Mouse (Mus musculus): ENCODE data around the gene Tamm41. TPM values are rescaled to one million over a fixed set of nuclear protein-coding genes. Genes with fewer than 3 reads are reported as not detected.
A peak's percentile ranks its signal among the peaks of the same experiment; 100 is the strongest.

Gene Tamm41
- polyA plus RNA-seq, 1 experiment from 2014 or later, result 68.5 TPM

- no peak overlapping the region for H3K9ac ChIP-seq
- no peaks in the 10 kb centered on the region for H3K27me3 ChIP-seq
- H3K36me3 ChIP-seq (replicated peaks), result no peaks in the 10 kb centered on the region
- no peaks in the 10 kb centered on the region; the same call in 1 of the 2 replicates for H3K4me1 ChIP-seq
- no peaks in the 10 kb centered on the region for H3K9me3 ChIP-seq
- 60% methylated on average over 1 of the region's 2 CpGs for WGBS
- no peak overlapping the region for H3K27ac ChIP-seq
- no peak overlapping the region for H3K4me3 ChIP-seq (replicated peaks)
- no peak for ATAC-seq (ENCODE audit: low FRiP score)
- no peak overlapping the region for H3K4me2 ChIP-seq
Measured at GRCm38 (mm10) chr6:115047816-115048215, 10.1 kb upstream of the Tamm41 start.

GRCm38 (mm10) chr6:115046064-115046463 lies 8.4 kb upstream of the Tamm41 start:
- WGBS, result 78% methylated on average over 1 of the region's 1 CpGs
- no peak for ATAC-seq (ENCODE audit: low FRiP score)
- H3K36me3 ChIP-seq (replicated peaks), result no peaks in the 10 kb centered on the region
- no peak overlapping the region for H3K4me2 ChIP-seq
- no peak overlapping the region for H3K9ac ChIP-seq
- no peaks in the 10 kb centered on the region; the same call in 1 of the 2 replicates for H3K4me1 ChIP-seq
- no peak overlapping the region for H3K27ac ChIP-seq
- H3K9me3 ChIP-seq, result no peaks in the 10 kb centered on the region
- no peaks in the 10 kb centered on the region for H3K27me3 ChIP-seq
- no peak overlapping the region for H3K4me3 ChIP-seq (replicated peaks)

GRCm38 (mm10) chr6:115044709-115045108 lies 7.0 kb upstream of the Tamm41 start:
- Histone ChIP-seq H3K4me3 (replicated peaks) (no peak overlapping the region), H3K36me3 (replicated peaks) (no peaks in the 10 kb centered on the region), H3K4me2 (no peak overlapping the region), H3K4me1 (no peaks in the 10 kb centered on the region; the same call in 1 of the 2 replicates), H3K9ac (no peak overlapping the region), H3K9me3 (no peaks in the 10 kb centered on the region), H3K27ac (no peak overlapping the region), H3K27me3 (no peaks in the 10 kb centered on the region)
- 63% methylated on average over 1 of the region's 1 CpGs for WGBS
- ATAC-seq (ENCODE audit: low FRiP score), result no peak

GRCm38 (mm10) chr6:115043657-115044500 lies 6.2 kb upstream of the Tamm41 start:
- WGBS, result 55% methylated on average over 14 of the region's 14 CpGs
- Histone ChIP-seq H3K9ac (no peak overlapping the region), H3K27ac (peak overlapping the region; percentile 51; the same call in 1 of the 2 replicates), H3K4me1 (no peaks in the 10 kb centered on the region; the same call in 1 of the 2 replicates), H3K9me3 (no peaks in the 10 kb centered on the region), H3K36me3 (replicated peaks) (no peaks in the 10 kb centered on the region), H3K27me3 (no peaks in the 10 kb centered on the region), H3K4me3 (replicated peaks) (no peak overlapping the region), H3K4me2 (no peak overlapping the region)
- peak; percentile 44; the same call in 1 of the 2 replicates for ATAC-seq (ENCODE audit: low FRiP score)

- H3K36me3 ChIP-seq (replicated peaks), result no peaks in the 10 kb centered on the region
- H3K9ac ChIP-seq, result no peak overlapping the region
- H3K4me2 ChIP-seq, result no peak overlapping the region
- no peaks in the 10 kb centered on the region; the same call in 1 of the 2 replicates for H3K4me1 ChIP-seq
- WGBS, result 68% methylated on average over 10 of the region's 10 CpGs
- ATAC-seq (ENCODE audit: low FRiP score), result no peak
- no peak overlapping the region for H3K4me3 ChIP-seq (replicated peaks)
- H3K27ac ChIP-seq, result no peak overlapping the region
- H3K9me3 ChIP-seq, result no peaks in the 10 kb centered on the region
- H3K27me3 ChIP-seq, result no peaks in the 10 kb centered on the region
Measured at GRCm38 (mm10) chr6:115042609-115043008, 4.9 kb upstream of the Tamm41 start.

- Histone ChIP-seq H3K9me3 (no peaks in the 10 kb centered on the region), H3K9ac (no peak overlapping the region), H3K27ac (no peak overlapping the region), H3K36me3 (replicated peaks) (peaks cover 51% of the 10 kb centered on the region), H3K27me3 (no peaks in the 10 kb centered on the region), H3K4me2 (no peak overlapping the region), H3K4me3 (replicated peaks) (no peak overlapping the region), H3K4me1 (peaks cover 15% of the 10 kb centered on the region)
- ATAC-seq (ENCODE audit: low FRiP score), result no peak
- WGBS, result 97% methylated on average over 5 of the region's 5 CpGs
Measured at GRCm38 (mm10) chr6:115033441-115033840, 4.2 kb downstream of the Tamm41 start.

- no peak overlapping the region for H3K9ac ChIP-seq
- no peak overlapping the region for H3K4me3 ChIP-seq (replicated peaks)
- H3K9me3 ChIP-seq, result no peaks in the 10 kb centered on the region
- no peaks in the 10 kb centered on the region for H3K4me1 ChIP-seq
- H3K36me3 ChIP-seq (replicated peaks), result peaks cover 63% of the 10 kb centered on the region
- no peak overlapping the region for H3K4me2 ChIP-seq
- ATAC-seq (ENCODE audit: low FRiP score), result no peak
- WGBS, result 84% methylated on average over 2 of the region's 2 CpGs
- H3K27ac ChIP-seq, result no peak overlapping the region
- no peaks in the 10 kb centered on the region for H3K27me3 ChIP-seq
Measured at GRCm38 (mm10) chr6:115030098-115030497, 7.6 kb downstream of the Tamm41 start.

GRCm38 (mm10) chr6:115029248-115029647 lies 8.4 kb downstream of the Tamm41 start:
- 86% methylated on average over 2 of the region's 2 CpGs for WGBS

GRCm38 (mm10) chr6:115027485-115027992 lies 10.1 kb downstream of the Tamm41 start:
- no peak overlapping the region for H3K4me3 ChIP-seq (replicated peaks)
- peaks cover 64% of the 10 kb centered on the region for H3K36me3 ChIP-seq (replicated peaks)
- ATAC-seq (ENCODE audit: low FRiP score), result no peak
- H3K9ac ChIP-seq, result no peak overlapping the region
- no peaks in the 10 kb centered on the region for H3K9me3 ChIP-seq
- H3K27ac ChIP-seq, result 0 out of 2 replicates have a peak overlapping the region, but pooled peaks have one; percentile 25
- 79% methylated on average over 14 of the region's 14 CpGs for WGBS
- no peaks in the 10 kb centered on the region for H3K27me3 ChIP-seq
- no peaks in the 10 kb centered on the region for H3K4me1 ChIP-seq
- H3K4me2 ChIP-seq, result no peak overlapping the region

More at GRCm38 (mm10) chr6:115029248-115029647, 8.4 kb downstream of the Tamm41 start:
- Histone ChIP-seq H3K36me3 (replicated peaks) (peaks cover 66% of the 10 kb centered on the region), H3K9ac (no peak overlapping the region), H3K27me3 (no peaks in the 10 kb centered on the region), H3K9me3 (no peaks in the 10 kb centered on the region), H3K27ac (no peak overlapping the region), H3K4me2 (no peak overlapping the region), H3K4me1 (no peaks in the 10 kb centered on the region), H3K4me3 (replicated peaks) (no peak overlapping the region)
- ATAC-seq (ENCODE audit: low FRiP score), result no peak

- Histone ChIP-seq H3K4me3 (replicated peaks) (no peak overlapping the region), H3K9me3 (no peaks in the 10 kb centered on the region), H3K36me3 (replicated peaks) (peaks cover 66% of the 10 kb centered on the region), H3K4me2 (no peak overlapping the region), H3K9ac (no peak overlapping the region), H3K27me3 (no peaks in the 10 kb centered on the region), H3K27ac (no peak overlapping the region), H3K4me1 (no peaks in the 10 kb centered on the region)
- 92% methylated on average over 9 of the region's 9 CpGs for WGBS
- no peak for ATAC-seq (ENCODE audit: low FRiP score)
Measured at GRCm38 (mm10) chr6:115022876-115023275, 14.8 kb downstream of the Tamm41 start.

GRCm38 (mm10) chr6:115015461-115015860 lies 22.2 kb downstream of the Tamm41 start:
- Histone ChIP-seq H3K36me3 (replicated peaks) (peaks cover 54% of the 10 kb centered on the region), H3K27me3 (no peaks in the 10 kb centered on the region), H3K4me3 (replicated peaks) (no peak overlapping the region), H3K9me3 (no peaks in the 10 kb centered on the region), H3K4me2 (no peak overlapping the region), H3K4me1 (no peaks in the 10 kb centered on the region), H3K27ac (no peak overlapping the region), H3K9ac (no peak overlapping the region)
- WGBS, result 90% methylated on average over 13 of the region's 13 CpGs
- no peak for ATAC-seq (ENCODE audit: low FRiP score)

- Histone ChIP-seq H3K4me3 (replicated peaks) (no peak overlapping the region), H3K9me3 (no peaks in the 10 kb centered on the region), H3K4me1 (no peaks in the 10 kb centered on the region), H3K9ac (no peak overlapping the region), H3K27me3 (no peaks in the 10 kb centered on the region), H3K36me3 (replicated peaks) (peaks cover 56% of the 10 kb centered on the region), H3K4me2 (no peak overlapping the region), H3K27ac (no peak overlapping the region)
- ATAC-seq (ENCODE audit: low FRiP score), result no peak
- 95% methylated on average over 4 of the region's 4 CpGs for WGBS
Measured at GRCm38 (mm10) chr6:115013574-115013973, 24.1 kb downstream of the Tamm41 start.

Measured in forebrain, embryonic 12.5 days (tissue).